Mouse (Mus musculus) thymus, postnatal 10 days (tissue): ENCODE data around the gene Vps26c.
"Not testable (repeated sequence)": the region's sequence is repeated elsewhere in the genome, so short reads cannot be mapped to it uniquely, and the experiment has no call there.

Experiments used
- DNase-seq, 2 experiments: peaks; one replicate each; pipeline ENCODE4 v3.0.0; 2021; ENCODE audit warnings: low spot score in 2 of 2

The Vps26c gene

DNA sequence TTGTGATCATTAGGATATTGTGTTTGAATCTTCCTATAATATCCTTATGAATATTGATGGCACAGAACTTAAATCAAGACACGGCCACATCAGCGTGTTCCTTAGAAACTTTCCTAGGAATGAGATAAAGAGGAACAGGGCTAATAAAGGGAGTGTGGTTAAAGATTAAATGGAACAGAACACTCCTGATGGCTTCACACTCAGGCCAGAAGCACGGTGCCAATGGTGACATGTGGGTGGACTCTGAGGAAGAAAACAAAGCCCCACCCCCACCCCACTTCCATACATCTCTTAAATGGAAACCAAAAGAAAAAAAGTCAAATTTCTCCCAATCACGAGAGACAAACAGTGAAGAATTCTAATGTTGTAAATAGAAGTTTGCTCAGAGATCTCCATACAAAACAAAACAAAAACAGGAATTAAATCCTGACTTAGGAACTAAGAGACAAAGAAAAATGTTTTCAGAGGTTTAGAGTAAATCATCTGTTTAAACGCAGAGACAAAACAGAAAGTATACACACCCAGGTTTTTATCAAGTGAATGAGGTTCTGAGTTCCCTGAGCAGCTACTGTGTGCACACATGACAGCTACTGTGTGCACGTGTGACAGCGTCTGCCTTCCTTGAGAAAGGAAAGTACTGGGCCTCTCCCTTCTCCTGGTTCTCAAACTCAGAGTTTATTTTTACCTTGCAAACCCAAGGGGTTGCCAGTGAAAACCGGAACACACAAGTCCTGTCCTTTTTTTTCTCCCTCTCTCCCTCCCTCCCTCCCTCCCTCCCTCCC lies 19.3 kb upstream of the Vps26c start:
- no peak for DNase-seq

DNA sequence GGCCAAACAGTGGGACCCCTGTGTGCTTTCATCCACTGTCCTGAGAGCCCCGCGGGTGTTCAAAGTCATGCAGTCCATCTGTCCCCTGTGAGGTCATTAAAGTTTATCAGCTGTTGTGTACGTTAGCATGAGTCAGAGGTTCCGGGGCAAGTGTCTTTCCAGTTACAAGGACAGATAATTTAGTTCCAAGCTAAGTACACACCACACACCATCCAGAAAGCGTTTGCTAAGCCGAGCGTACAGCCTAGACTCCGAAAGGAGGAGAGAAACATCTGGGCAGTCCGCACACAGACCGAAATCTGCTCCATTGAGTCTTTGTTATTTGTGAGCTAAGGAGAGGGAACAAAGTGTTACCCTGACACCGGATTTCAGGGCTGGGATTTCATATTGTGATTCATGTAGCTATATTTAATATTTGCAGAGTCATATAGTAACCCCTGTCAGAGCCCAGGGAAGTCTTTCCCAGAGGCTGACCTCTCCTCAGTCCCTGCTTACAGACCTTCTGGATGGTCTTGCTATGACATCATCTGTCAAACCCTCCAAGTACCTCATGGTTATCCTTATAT lies 18.0 kb upstream of the Vps26c start:
- DNase-seq = no peak

DNA sequence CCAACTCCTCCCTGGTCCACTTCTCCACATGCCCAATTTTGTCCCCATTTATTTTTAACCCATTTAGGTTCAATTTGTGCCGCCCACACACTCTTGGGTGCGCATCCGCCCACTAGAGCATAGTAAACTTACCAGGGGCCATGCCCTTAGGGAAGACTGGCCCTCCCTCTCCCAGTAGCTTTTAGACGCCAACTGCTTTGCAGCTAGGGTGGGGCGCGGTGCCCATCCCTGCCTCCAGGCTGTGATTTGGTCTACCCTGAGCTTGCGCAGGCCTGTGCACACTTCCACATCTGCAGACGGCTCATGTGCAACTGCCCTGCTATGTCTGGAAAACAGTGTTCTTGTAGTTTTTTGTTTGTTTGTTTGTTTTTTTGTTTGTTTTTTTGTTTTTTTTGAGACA lies 16.3 kb upstream of the Vps26c start:
- DNase-seq = no peak

DNA sequence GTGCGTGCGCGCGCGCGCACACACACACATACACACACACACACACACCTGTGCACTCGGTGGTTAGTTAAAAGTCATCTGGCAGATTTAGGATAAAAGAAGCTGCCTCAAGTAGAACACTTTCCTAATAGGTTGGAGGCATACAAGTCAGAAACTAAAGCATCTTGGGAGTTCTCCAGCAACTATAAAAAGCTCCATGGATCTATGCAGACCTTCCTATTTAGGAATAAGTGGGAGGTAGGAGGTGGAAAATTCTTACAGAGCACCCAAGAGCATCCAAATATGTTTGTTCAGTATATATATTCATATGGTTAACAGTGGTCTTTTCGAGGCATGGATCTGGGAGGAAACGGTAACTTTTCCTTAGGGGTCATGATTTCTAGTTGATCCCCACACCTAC lies 13.5 kb upstream of the Vps26c start:
- DNase-seq = no peak

DNA sequence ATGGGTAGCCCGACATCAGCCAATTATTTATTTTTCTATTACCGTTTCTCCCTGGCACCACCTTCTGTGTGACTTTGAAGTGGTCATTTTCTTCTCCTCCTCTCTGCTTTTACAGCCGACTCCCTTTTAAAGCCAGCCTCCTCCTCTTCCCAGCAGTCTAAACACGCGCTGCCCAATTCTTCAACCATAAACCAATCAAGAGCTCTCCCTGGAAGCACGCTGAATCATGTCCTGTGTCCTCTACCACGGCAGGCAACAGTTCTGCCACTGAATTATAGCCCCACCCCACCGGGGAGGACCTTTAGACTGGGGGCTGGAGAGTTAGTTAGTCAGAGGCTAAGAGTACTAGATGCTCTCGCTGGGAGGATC lies 10.5 kb upstream of the Vps26c start:
- DNase-seq = no peak

DNA sequence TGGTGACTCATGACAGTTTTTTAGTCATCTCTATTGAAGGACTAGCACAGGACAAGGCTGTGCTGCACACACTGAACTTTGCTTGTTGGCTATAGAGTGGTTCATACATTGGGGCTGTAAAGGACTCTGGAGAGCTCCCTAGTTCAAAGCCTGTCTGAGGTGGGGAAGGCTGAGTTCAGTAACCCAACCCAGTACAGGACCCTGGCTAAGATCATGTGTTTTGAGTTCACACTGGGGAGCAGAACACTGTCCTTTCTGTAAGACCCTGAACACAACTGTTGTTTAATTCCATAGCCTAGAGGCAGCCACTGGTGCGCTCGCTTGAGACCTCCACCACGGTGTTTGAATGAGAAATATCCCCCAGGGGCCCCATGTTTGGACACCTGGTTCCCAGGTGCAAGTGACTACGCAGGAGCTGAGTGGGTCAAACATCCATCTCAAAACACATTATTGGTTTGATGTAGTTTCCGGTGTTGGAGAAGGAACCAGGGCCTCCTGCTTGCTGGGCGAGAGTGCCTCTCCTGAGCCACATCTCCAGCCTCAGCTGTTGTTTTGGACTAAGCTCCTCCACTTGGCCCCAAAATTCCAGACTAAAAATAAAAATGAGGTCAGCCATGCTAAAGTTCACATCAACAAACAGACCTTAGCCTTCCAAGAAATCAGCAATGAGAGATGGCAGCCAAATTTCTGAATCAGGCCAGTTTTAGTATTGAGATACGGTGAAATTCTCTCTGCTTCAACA lies 10.0 kb upstream of the Vps26c start:
- DNase-seq = no peak

DNA sequence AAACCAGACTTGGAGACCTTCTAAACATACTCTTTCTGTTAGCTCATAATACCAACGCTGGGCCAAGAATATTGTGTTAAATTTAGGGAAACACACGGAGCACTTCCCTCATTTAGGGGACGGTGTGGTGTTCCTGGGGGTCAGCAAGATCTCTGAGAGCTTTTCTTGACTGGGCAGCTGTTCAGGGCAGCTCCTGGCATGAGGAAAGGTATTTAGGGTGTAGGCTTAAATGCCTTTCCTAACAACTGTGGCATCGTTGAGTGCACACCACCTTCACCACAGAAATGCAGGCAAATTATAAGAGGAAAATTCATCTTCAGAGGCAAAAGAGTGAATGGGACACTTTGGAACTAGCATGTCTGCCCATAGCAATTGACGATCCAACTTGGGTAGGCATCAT lies 9.1 kb upstream of the Vps26c start:
- DNase-seq = no peak

DNA sequence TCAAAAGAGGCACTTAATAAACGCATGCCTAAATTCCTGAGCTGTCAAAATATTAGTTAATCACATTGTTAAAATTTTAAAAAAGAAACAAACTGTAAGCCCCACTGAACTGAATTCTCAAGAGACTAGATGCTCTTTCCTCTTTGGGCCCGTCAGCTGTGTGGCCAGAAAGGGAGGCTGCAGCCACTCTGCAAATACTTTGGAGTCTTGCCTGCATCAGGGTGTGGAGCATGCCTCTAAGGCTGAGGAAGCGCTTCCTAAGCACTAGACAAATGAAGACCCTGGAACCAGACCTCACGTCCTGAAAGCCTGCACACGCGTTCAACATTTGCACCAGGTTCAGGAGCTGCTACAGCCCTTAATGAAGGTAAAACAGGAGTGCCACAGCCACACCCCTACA lies 7.0 kb upstream of the Vps26c start:
- no peak for DNase-seq

DNA sequence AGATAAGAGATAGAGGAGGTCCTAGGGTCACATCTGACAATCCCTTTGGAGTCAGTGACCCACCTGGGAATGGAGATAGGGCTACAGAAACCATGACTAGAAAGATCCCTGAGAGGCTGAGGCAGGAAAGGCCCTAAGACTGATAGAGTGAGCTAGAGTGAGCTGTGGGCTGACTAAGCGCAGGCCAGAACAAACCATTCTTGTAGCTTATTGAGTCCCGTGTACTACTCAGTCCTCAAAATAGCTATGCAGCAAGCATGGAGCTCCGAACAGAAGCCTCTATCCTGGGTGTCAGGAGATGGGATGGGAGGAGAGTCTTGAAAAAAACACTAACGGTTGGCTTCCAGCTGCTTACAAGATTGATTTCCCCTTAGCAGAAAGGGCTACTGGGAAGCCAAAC lies 4.6 kb upstream of the Vps26c start:
- no peak for DNase-seq

DNA sequence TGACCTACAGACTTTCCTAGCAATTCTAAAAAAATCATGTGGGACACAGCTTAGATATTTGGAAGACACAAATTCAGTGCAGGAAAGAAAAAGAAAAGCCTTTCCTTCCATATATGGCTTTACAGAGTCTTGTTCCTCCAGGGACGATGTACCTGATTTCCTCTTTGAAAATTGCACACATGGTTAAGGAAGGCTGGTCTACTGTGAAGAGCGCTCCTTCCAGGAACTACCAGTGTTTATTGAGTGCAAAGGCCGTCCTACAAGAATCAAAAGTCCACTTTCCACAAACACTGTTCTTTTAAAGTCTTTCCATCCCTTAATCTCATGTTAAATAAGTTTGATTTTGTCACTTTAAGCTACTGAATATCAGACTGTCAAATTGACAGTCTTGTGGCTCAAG lies 916 bp upstream of the Vps26c start:
- DNase-seq = no peak

DNA sequence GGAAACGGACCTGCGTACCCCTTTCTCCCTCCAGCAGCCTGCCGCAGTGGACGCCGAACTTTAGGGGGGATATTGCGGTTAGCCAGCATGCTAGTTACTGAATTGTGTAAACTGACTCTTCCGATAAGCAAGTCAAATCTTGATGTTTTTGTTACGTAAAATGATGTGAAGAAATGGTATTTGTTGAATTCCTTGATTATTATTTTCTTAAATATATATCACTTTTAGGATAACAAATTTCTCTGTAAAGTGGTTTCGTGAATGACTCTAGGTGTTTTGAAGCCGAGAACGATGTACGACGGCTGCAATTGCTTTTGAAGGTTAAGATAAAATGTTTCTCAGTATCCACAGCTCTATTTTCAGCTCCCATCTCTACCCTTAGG lies 513 bp upstream of the Vps26c start:
- no peak for DNase-seq

DNA sequence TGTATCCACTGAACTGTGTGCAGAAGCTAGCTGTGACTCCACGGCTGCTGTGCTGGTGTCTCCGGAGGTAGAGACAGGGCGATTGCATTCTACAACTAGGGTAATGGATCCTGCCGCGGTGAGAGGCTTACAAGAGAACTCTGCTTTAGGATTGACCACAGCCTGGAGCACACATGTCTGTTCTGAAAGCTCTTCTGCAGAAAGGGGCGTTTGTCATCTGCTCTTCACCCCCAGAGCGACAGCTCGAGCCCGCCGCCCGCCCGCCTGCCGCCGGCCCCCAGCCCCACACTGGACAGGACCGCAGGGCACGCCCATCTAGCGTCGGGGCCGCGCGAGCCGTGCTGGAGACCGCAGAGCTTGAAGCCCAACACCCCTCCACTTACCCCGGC lies 681 bp downstream of the Vps26c start:
- DNase-seq = no peak

DNA sequence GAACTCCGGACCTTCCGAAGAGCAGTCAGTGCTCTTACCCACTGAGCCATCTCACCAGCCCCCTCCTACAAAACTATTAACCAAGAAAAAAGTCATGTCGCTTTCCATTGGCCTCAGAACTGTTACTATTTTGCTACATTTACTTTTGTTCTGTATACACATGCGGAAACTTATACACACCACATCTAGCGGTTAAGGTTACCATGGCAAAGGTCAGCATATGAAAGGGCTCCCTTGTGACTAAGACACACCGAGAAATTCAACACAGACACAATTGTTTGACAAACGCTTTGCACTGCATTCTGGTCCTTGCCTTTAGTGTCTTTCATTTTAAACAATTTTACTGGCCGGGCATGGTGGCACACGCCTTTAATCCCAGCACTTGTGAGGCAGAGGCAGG lies 1.9 kb downstream of the Vps26c start:
- DNase-seq = no peak

DNA sequence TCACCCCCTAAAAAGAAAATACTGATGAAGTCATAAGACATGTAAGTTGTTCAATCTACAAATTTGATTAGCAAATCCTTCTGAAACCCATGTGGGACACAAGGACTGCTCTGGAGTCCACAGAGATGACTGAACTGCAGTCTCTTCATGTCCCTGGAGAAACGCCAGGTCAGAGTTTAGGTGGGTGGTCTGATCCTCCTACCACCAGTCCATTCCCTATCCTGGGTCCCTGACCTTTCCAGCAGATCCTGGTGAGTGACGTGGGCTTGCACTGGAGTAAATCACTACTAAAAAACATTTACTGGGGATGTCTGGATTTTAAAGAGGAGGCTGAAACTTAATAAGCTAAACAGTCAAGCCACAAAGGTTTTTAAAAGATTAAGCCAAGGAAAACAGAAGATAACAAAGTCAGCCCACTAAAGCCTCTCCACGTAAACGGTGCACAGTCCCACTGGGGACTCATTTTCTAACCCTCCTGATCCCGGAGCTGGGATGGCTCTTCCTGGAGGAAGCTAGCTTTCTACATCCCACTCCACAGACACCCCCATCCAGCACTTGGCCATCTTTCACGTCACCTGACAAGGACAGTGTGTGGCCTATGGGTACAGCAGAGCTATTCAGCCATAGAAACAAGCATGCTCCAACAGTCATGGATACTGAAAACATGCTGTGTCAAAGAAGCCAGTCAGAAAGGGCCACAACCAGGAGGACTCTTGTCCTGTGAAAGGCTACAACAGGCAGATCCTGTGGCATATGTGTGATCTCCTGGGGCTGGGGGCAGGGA lies 2.8 kb downstream of the Vps26c start:
- DNase-seq = no peak

DNA sequence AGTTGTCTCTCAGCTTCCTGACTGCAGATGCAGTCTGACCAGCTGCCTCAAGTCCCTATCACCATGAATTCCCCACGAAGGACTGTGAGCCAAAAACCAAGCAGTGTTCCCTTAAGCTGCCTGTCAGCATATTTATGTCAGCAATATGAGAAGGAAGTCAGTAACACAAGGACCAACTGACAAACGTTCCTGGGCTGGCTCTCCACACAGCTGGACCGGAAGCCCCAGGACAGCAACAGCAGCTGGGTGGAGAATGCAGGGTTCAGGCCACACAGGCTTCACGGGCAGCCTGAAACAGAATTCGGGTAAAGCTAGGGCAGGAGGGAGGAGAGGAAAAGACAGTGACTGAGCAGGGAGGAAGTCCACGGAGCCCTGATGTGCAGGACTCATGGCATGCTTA lies 7.6 kb downstream of the Vps26c start:
- DNase-seq = no peak

DNA sequence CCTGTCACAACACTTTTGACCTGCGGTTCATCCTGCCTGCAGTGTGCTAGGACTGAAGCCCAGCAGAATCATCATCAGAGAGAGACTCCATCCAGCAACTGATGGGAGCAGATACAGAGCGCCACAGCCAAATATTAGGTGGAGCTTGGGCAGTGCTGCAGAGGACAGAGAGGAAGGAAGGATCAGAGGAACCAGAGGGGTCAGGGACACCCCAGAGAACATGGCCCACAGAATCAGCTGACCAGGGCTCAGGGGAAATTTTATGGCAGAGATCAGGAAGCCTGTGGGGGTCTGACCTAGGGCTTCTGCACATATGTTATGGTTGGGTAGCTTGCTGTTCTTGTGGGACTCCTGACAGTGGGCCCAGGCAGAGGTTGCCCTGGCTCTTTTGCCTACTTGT lies 9.0 kb downstream of the Vps26c start:
- DNase-seq = no peak

DNA sequence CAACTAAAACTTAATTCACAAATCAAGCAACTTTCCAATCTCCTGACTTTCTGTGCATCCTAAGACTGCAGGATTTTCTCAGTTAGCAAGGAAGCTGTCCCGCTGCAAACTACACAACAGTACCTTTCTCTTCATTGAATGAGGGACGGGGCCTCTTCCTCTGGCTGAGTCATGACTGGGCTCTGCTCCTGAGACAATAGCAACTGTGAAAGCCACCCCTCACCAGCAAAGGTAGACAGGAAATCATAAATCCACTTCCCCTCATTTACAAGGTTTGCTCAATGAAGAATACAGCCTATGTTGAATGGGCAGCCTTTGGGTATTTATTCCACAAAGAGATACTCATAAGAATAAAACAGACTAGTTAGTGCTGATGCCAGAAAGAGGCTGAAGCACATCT lies 16.6 kb downstream of the Vps26c start:
- no peak for DNase-seq

DNA sequence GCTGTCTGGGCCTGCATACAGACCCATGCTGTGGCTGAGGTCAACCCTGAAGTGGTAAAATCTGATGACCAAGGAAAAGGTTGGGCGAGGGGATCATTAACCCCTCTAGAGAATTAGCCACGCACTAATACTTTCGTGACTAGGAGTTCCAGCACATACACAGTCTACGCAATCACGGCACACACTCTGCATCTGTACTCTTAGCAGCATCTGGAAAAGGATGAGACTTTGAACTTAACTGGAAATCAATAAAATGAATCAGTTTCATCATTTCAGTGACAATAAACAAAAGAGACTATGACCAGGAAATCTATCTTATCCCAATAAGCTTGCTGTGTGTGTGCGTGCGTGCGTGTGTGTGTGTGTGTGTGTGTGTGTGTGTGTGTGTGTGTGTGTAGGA lies 17.9 kb downstream of the Vps26c start:
- DNase-seq = no peak

DNA sequence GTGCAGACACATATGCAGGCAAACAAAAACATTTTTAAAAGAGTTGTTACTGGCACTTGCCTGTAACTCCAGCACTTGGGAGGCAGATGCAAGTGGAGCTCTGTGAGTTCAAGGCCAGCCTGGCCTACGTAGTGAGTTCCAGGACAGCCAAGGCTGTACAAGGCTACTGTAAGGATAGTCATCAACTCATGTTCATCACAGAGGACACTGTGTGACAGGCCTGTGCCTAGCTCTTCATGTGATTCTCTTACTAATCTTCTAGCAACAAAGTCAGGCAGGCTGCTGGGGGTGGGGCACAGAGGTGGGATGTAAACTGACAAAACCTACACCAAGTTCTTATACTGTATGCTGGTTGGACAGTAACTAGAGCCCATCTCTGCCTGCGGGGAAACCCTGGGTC lies 19.6 kb downstream of the Vps26c start:
- no peak for DNase-seq

DNA sequence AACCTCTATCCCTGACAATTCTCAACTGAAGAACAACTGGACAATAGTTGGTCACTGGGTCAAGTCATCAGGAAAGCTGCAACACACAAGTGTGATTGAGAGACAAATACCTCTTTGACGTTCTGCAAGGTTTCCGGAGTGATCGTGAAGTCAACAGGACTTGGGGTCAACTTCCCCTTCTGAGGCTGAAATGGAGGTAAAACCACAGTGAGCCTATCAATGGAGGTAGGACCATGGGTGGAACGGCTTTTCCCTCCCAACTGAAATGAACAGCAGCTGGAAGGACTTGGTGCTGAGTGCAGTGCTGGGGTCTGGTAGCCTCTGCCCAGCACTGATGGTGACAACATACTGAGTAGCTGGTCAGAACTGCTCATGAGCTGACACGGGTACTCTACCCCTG lies 22.4 kb downstream of the Vps26c start:
- DNase-seq = no peak

DNA sequence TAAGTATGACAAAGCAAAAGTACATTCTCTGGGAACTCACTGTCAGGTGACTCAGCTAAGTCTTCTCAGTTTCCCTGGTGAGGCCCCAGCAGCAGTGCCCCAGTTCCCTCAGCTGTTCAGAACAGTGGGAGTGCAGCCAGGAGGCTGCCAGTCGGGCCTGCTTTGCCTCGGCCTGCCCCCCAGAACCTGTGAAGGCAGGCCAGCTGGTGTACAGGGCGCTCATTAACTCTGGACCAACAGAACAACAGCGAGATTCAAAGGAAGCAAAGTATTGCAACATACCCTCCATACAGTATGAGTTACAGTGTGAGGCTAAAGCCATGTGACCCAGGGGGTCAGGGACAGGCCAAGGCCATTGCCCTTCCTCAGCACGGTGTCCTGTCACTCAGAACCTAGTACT lies 28.7 kb downstream of the Vps26c start:
- DNase-seq = no peak

DNA sequence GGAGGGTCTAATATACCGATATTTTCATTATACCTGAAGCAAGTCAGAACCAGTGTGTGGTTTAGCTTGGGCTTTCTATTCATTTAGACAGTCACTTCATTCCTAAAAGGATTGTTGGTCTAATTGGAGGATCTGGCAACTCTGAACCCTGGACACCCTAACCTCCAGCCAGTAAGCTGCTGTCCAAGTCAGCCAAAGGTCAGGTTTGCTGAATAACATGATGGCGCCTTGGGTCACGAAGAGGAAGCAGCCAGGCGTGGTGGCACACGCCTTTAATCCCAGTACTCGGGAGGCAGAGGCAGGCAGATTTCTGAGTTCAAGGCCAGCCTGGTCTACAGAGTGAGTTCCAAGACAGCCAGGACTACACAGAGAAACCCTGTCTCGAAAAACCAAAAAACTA lies 29.5 kb downstream of the Vps26c start:
- not testable (repeated sequence) for DNase-seq

DNA sequence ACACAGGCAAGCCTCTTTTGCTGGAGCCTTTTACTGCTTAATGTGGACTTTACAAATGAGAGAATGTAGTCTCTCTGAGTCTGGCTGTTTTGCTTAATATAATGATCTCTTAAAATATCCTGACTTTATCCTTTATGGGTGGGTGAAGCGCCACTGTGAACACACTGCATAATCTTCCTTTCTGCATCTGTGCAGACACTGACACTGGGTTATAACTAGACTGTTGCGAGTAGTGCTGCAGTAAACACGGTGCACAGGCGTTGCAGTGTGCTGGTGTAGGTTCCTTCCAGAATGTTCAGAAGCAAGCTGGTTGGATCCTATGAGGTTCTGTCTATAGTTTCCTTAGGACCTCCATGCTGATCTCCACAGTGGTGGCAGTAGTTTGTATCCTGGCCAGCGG lies 37.3 kb downstream of the Vps26c start:
- no peak for DNase-seq
